Mouse (Mus musculus): ENCODE measurements around the gene Ralgapa2.

GRCm38 (mm10) chr2:146218881-146219535 lies 293.1 kb downstream of the Ralgapa2 start:
- no peak for TF ChIP-seq EP300 (IDR thresholded peaks at IDR 0.05; ENCODE audit: insufficient read depth, low read depth, low read length)
- TF ChIP-seq POLR2A (IDR thresholded peaks at IDR 0.05; ENCODE audit: insufficient read depth, low read depth, low read length): no peak
